Mouse (Mus musculus): ENCODE results near the gene Rgl1.

Gene Rgl1

GRCm38 (mm10) chr1:152615987-152616776, 150.0 kb downstream of the Rgl1 start:
- no peak for DNase-seq (ENCODE audit: low read depth, low spot score)

- no peak for DNase-seq (ENCODE audit: low read depth, low spot score)
Measured at GRCm38 (mm10) chr1:152614743-152615380, 151.3 kb downstream of the Rgl1 start.

- no peak for DNase-seq (ENCODE audit: low read depth, low spot score)
Measured at GRCm38 (mm10) chr1:152613158-152613857, 152.8 kb downstream of the Rgl1 start.

- DNase-seq (ENCODE audit: low read depth, low spot score) = no peak
Measured at GRCm38 (mm10) chr1:152612535-152613157, 153.5 kb downstream of the Rgl1 start.

GRCm38 (mm10) chr1:152609547-152609946, 156.6 kb downstream of the Rgl1 start:
- no peak for DNase-seq (ENCODE audit: low read depth, low spot score)

GRCm38 (mm10) chr1:152609006-152609405, 157.1 kb downstream of the Rgl1 start:
- no peak for DNase-seq (ENCODE audit: low read depth, low spot score)

GRCm38 (mm10) chr1:152607765-152608164, 158.4 kb downstream of the Rgl1 start:
- no peak for DNase-seq (ENCODE audit: low read depth, low spot score)

GRCm38 (mm10) chr1:152606727-152607126, 159.4 kb downstream of the Rgl1 start:
- DNase-seq (ENCODE audit: low read depth, low spot score) = no peak

GRCm38 (mm10) chr1:152605895-152606625, 160.1 kb downstream of the Rgl1 start:
- no peak for DNase-seq (ENCODE audit: low read depth, low spot score)

- no peak for DNase-seq (ENCODE audit: low read depth, low spot score)
Measured at GRCm38 (mm10) chr1:152604147-152604546, 162.0 kb downstream of the Rgl1 start.

GRCm38 (mm10) chr1:152603628-152604027, 162.5 kb downstream of the Rgl1 start:
- DNase-seq (ENCODE audit: low read depth, low spot score) = no peak

- no peak for DNase-seq (ENCODE audit: low read depth, low spot score)
Measured at GRCm38 (mm10) chr1:152600494-152600893, 165.7 kb downstream of the Rgl1 start.

- DNase-seq (ENCODE audit: low read depth, low spot score) = no peak
Measured at GRCm38 (mm10) chr1:152599347-152599746, 166.8 kb downstream of the Rgl1 start.

- no peak for DNase-seq (ENCODE audit: low read depth, low spot score)
Measured at GRCm38 (mm10) chr1:152594690-152595089, 171.5 kb downstream of the Rgl1 start.

GRCm38 (mm10) chr1:152593831-152594549, 172.2 kb downstream of the Rgl1 start:
- DNase-seq (ENCODE audit: low read depth, low spot score) = no peak

- no peak for DNase-seq (ENCODE audit: low read depth, low spot score)
Measured at GRCm38 (mm10) chr1:152593382-152593781, 172.8 kb downstream of the Rgl1 start.

- no peak for DNase-seq (ENCODE audit: low read depth, low spot score)
Measured at GRCm38 (mm10) chr1:152592609-152593008, 173.5 kb downstream of the Rgl1 start.

GRCm38 (mm10) chr1:152591746-152592498, 174.2 kb downstream of the Rgl1 start:
- DNase-seq (ENCODE audit: low read depth, low spot score) = no peak

GRCm38 (mm10) chr1:152590321-152590720, 175.8 kb downstream of the Rgl1 start:
- DNase-seq (ENCODE audit: low read depth, low spot score) = no peak

All from CD4-positive, CD25-positive, alpha-beta regulatory T cell, adult 2 months (primary cell).